Mouse (Mus musculus): ENCODE results near the gene Cdh24. TPM values are rescaled to one million over a fixed set of nuclear protein-coding genes. Genes with fewer than 3 reads are reported as not detected.
A peak's percentile ranks its signal among the peaks of the same experiment; 100 is the strongest.

Cdh24 gene
- polyA plus RNA-seq, 2 experiments: 5.7 to 50.0 TPM

DNA sequence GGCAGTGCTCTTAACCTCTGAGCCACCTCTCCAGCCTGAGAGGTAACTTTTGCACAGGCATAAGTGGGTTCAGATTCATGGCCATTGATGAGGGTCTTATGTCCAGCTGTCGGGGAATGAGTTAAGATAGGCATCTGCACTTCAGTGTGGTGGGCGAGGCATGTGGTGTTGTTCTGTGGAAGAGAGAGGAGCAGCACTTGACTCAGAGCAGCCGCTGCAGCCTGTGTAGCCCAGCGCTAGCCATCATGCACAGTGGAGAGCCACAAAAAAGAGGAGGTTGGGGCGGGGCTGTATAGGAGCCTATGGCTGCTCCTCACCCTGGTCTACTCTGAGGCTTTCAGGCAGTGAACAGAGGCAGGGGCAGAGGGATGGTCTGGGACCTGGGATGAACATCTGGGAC is 13.1 kb downstream of the Cdh24 start:
- ATAC-seq (ENCODE audit: low FRiP score, low read depth): no peak
- Histone ChIP-seq H3K4me2 (replicated peaks; ENCODE audit: low read depth, low read length, severe bottlenecking) (no peak overlapping the region), H3K4me1 (ENCODE audit: control insufficient read depth, insufficient read depth, low read length) (no peaks in the 10 kb centered on the region), H3K27ac (replicated peaks; ENCODE audit: low read depth, low read length) (no peak overlapping the region), H3K4me3 (replicated peaks; ENCODE audit: low read length) (no peak overlapping the region), H3K9ac (ENCODE audit: low read depth, low read length, severe bottlenecking) (no peak overlapping the region), H3K36me3 (ENCODE audit: control insufficient read depth, insufficient read depth, low read length) (peaks cover 26% of the 10 kb centered on the region), H3K27me3 (ENCODE audit: control insufficient read depth, insufficient read depth, low read length) (no peaks in the 10 kb centered on the region), H3K9me3 (ENCODE audit: control insufficient read depth, low read length) (no peaks in the 10 kb centered on the region)
- TF ChIP-seq POLR2A (IDR thresholded peaks at IDR 0.05; ENCODE audit: borderline replicate concordance, extremely low read depth, insufficient read depth, insufficient read length): no peak
- DNase-seq (ENCODE audit: low spot score): no peak
- 85% methylated on average over 5 of the region's 5 CpGs for WGBS

GRCm38 (mm10) chr14:54624976-54625375 is 16.2 kb downstream of the Cdh24 start:
- WGBS: 77% methylated on average over 10 of the region's 10 CpGs
- Histone ChIP-seq H3K27ac (replicated peaks; ENCODE audit: low read depth, low read length) (no peak overlapping the region), H3K4me3 (replicated peaks; ENCODE audit: low read length) (no peak overlapping the region), H3K27me3 (ENCODE audit: control insufficient read depth, insufficient read depth, low read length) (no peaks in the 10 kb centered on the region), H3K9ac (ENCODE audit: low read depth, low read length, severe bottlenecking) (no peak overlapping the region), H3K9me3 (ENCODE audit: control insufficient read depth, low read length) (no peaks in the 10 kb centered on the region), H3K4me1 (ENCODE audit: control insufficient read depth, insufficient read depth, low read length) (no peaks in the 10 kb centered on the region), H3K36me3 (ENCODE audit: control insufficient read depth, insufficient read depth, low read length) (no peaks in the 10 kb centered on the region), H3K4me2 (replicated peaks; ENCODE audit: low read depth, low read length, severe bottlenecking) (no peak overlapping the region)
- no peak for DNase-seq (ENCODE audit: low spot score)
- TF ChIP-seq POLR2A (IDR thresholded peaks at IDR 0.05; ENCODE audit: borderline replicate concordance, extremely low read depth, insufficient read depth, insufficient read length): no peak
- ATAC-seq (ENCODE audit: low FRiP score, low read depth): no peak

DNA sequence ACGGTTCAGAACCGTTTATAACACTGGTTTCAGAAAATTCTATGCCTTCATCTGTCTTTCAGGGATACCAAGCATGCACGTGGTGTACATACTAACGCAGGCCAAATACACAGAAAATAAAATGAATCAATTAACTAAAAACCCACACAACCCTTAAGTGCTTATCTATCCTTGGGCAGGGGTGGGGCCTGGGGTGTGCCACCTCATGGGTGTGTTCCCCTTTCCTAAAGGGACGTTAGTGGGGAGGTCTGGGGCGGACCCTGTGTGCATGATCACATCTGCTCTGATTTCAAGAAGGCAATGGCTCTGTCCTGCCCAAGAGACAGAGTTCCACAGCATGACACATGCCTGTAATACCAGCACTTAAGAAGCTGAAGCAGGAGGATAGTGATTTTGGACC is 17.8 kb downstream of the Cdh24 start:
- WGBS: 84% methylated on average over 6 of the region's 6 CpGs
- Histone ChIP-seq H3K36me3 (ENCODE audit: control insufficient read depth, insufficient read depth, low read length) (no peaks in the 10 kb centered on the region), H3K9ac (ENCODE audit: low read depth, low read length, severe bottlenecking) (no peak overlapping the region), H3K4me2 (replicated peaks; ENCODE audit: low read depth, low read length, severe bottlenecking) (no peak overlapping the region), H3K4me3 (replicated peaks; ENCODE audit: low read length) (no peak overlapping the region), H3K27ac (replicated peaks; ENCODE audit: low read depth, low read length) (no peak overlapping the region), H3K4me1 (ENCODE audit: control insufficient read depth, insufficient read depth, low read length) (no peaks in the 10 kb centered on the region), H3K9me3 (ENCODE audit: control insufficient read depth, low read length) (no peaks in the 10 kb centered on the region), H3K27me3 (ENCODE audit: control insufficient read depth, insufficient read depth, low read length) (no peaks in the 10 kb centered on the region)
- ATAC-seq (ENCODE audit: low FRiP score, low read depth) (no peak), DNase-seq (ENCODE audit: low spot score) (no peak)
- TF ChIP-seq POLR2A (IDR thresholded peaks at IDR 0.05; ENCODE audit: borderline replicate concordance, extremely low read depth, insufficient read depth, insufficient read length): no peak

GRCm38 (mm10) chr14:54621133-54621532 is 20.0 kb downstream of the Cdh24 start, which contains the start of gene Psmb11:
Gene Psmb11, plus strand, starts transcription at chr14:54621433.
- H3K9me3 ChIP-seq (ENCODE audit: control insufficient read depth, low read length): no peaks in the 10 kb centered on the region
- no peak for ATAC-seq (ENCODE audit: low FRiP score, low read depth)

DNA sequence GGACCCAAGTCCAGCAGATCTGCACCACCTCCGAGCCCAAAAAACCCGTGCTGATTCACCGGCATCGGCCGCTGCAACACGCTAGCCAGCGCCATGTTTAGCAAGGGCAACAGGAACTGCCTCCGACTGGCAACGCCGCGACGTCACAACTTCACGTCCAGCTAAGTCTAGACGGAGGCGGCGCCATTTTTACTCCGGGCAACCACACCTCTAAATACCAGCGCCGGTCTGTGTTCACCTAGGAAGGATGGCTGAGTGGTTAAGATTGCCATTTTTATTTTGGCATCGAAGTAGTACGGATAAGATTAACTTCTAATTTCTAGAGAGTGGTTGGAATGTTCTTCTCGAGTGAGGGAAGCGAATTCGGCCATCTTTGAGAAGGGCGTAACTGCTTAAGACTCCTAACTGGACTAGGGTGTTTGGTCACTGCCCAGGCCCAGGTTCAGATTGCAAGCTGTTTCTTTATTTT is 23.2 kb downstream of the Cdh24 start, which contains the start of gene Psmb5:
Gene Psmb5, minus strand, starts transcription at position 126 of the 469 bp plus-strand sequence.
- H3K27ac ChIP-seq (replicated peaks; ENCODE audit: low read depth, low read length): peak within 1 kb of the TSS; percentile 84
- ATAC-seq (ENCODE audit: low FRiP score, low read depth) (peak; percentile 96), DNase-seq (ENCODE audit: low spot score) (peak; percentile 92)
- peaks cover 4% of the 10 kb centered on the region for H3K4me1 ChIP-seq (ENCODE audit: control insufficient read depth, insufficient read depth, low read length)
- H3K4me3 ChIP-seq (replicated peaks; ENCODE audit: low read length): peak within 1 kb of the TSS; percentile 77
- TF ChIP-seq POLR2A (IDR thresholded peaks at IDR 0.05; ENCODE audit: borderline replicate concordance, extremely low read depth, insufficient read depth, insufficient read length): no peak
- under 1% methylated on average over 18 of the region's 25 CpGs for WGBS
- peak within 1 kb of the TSS; percentile 69 for H3K4me2 ChIP-seq (replicated peaks; ENCODE audit: low read depth, low read length, severe bottlenecking)
- H3K9me3 ChIP-seq (ENCODE audit: control insufficient read depth, low read length): no peaks in the 10 kb centered on the region
- no peaks in the 10 kb centered on the region for H3K27me3 ChIP-seq (ENCODE audit: control insufficient read depth, insufficient read depth, low read length)
- H3K36me3 ChIP-seq (ENCODE audit: control insufficient read depth, insufficient read depth, low read length): peaks cover 25% of the 10 kb centered on the region
- H3K9ac ChIP-seq (ENCODE audit: low read depth, low read length, severe bottlenecking): peak within 1 kb of the TSS; percentile 87

More at GRCm38 (mm10) chr14:54621133-54621532, 20.0 kb downstream of the Cdh24 start, which contains the start of gene Psmb11:
- 93% methylated on average over 1 of the region's 1 CpGs for WGBS
- Histone ChIP-seq H3K36me3 (ENCODE audit: control insufficient read depth, insufficient read depth, low read length) (peaks cover 4% of the 10 kb centered on the region; the same call in 1 of the 2 replicates), H3K4me2 (replicated peaks; ENCODE audit: low read depth, low read length, severe bottlenecking) (no peak within 1 kb of the TSS), H3K27me3 (ENCODE audit: control insufficient read depth, insufficient read depth, low read length) (no peaks in the 10 kb centered on the region), H3K27ac (replicated peaks; ENCODE audit: low read depth, low read length) (no peak within 1 kb of the TSS), H3K4me3 (replicated peaks; ENCODE audit: low read length) (no peak within 1 kb of the TSS), H3K9ac (ENCODE audit: low read depth, low read length, severe bottlenecking) (no peak within 1 kb of the TSS), H3K4me1 (ENCODE audit: control insufficient read depth, insufficient read depth, low read length) (peaks cover 4% of the 10 kb centered on the region)
- DNase-seq (ENCODE audit: low spot score): no peak
- TF ChIP-seq POLR2A (IDR thresholded peaks at IDR 0.05; ENCODE audit: borderline replicate concordance, extremely low read depth, insufficient read depth, insufficient read length): no peak

Data from limb, embryonic 14.5 days (tissue).